Mouse (Mus musculus): ENCODE data around the gene Tead1.
"Not testable (repeated sequence)": the region's sequence is repeated elsewhere in the genome, so short reads cannot be mapped to it uniquely, and the experiment has no call there.

Tead1 gene

GRCm38 (mm10) chr7:112922801-112923200, 243.7 kb downstream of the Tead1 start:
- DNase-seq (ENCODE audit: low spot score) = no peak

DNA sequence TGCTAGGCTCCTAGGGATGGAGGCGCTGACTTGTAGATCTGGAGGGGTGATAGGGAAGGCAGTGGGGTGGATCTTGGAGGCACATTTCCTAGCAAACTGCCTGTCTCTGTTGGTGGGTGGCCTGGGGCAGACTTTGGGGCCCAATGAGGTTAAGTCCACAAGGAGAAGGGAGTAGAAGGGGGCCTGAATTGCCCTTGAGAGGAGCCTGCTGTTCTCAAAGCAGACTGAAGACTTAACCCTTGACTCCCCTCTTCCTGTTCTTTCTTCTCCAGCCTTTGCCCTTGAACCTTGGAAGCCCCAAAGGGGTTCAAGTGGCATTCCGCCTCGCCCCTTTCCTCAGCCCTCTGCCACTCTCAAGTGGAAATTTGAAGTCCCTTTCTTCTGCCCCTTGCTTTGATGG, 244.6 kb downstream of the Tead1 start:
- no peak for DNase-seq (ENCODE audit: low spot score)

GRCm38 (mm10) chr7:112930669-112931068, 251.6 kb downstream of the Tead1 start:
- DNase-seq (ENCODE audit: low spot score) = no peak

GRCm38 (mm10) chr7:112935876-112936275, 256.8 kb downstream of the Tead1 start:
- not testable (repeated sequence) for DNase-seq (ENCODE audit: low spot score)

DNA sequence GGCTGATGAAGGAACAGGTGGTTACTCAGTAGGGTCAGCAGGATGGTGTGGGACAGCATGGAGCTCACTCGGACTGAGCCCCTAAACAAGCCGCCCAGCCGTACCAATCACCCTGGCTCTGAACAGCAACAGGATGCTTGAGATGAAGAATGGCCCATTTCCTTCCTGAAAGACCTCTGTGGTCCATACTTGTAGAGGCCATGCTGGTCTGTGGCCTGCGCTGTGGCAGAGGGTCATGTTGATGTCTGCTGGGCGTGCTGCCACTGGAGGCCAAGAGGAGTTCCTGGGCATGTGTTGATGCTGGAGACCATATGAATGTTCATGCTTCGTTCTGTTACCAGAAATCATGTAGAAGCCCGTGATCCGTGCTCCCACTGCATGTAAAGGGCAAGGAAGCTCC, 258.0 kb downstream of the Tead1 start:
- no peak for DNase-seq (ENCODE audit: low spot score)

GRCm38 (mm10) chr7:112938959-112939358, 259.8 kb downstream of the Tead1 start:
- no peak for DNase-seq (ENCODE audit: low spot score)

DNA sequence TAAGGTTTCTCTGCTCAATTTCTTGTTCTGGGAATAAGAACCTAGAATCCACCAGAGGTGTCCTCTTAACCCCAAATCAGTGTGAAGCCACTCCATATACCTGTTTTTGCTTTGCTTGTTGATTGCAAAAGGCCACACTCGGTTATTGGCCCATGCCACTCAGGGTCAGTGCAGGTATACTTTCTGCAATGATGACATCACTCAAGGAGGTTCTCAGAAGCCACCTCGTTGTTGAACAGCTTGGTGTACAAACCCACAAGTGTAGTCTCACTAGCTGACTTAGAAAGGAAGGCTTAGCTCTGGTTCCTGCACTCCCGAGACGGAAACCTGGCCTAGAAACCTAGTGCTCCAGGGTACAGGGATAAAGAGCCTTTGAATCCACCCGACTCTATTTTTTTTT, 263.4 kb downstream of the Tead1 start:
- DNase-seq (ENCODE audit: low spot score) = no peak

DNA sequence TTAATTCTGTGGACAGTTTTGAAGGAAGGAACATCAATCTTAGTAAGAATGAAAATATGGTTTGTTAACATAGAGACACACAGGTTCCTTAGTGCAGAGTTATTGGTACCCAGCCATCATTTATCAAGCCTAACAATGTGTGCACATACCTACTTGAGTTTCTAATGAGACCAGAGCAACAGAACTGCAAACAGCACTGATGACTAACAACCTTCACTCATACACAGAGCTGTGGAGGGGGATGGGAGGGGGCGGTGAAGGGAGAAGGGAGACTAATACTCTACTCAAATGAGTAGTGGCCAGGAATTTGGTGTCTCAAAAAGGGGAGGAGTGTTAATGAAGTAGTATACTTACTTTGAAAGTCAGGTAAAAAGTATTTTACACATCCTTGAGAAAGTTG, 263.9 kb downstream of the Tead1 start:
- no peak for DNase-seq (ENCODE audit: low spot score)

DNA sequence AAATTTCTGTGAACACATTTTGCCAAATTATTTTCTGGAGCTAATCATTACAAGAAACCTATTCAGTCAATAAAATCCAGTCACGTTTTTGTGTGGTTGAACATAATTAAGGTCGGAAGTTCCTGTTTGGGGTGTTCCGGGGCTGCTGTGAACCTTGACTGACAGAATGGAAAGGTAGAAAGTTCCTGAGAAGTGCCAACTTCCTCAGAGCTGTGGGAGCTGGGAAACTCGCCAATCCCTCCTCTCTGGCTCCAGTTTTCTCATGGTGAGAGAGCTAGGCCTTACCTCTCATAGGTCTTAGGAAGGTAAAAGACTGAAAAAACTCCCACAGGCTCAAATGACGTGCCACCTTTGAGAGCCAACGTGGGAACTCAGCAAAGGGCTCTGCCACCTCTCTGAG, 267.6 kb downstream of the Tead1 start:
- DNase-seq (ENCODE audit: low spot score) = no peak

DNA sequence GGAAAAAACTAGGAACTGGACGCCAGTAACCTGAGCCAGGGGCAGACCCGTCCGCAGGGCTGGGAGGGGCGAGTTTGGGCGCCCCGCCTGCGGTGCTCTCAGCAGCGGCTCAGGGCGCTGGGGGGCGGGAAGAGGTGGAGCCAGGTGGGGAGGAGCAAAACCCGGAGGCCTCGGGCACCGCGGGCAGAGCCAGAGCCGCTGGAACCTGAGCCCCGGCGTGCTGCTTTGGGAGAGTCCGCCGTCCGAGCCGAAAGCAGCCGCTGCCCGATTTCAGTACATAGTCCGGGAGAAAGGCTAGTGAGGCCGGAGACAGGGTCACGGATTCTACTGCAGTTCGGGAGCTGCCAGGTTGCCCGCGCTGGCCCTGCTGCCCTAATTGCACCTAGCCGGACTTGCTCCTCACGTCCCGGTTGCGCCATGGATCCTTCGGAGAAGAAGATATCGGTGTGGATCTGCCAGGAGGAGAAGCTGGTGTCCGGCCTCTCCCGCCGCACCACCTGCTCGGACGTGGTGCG, 274.7 kb downstream of the Tead1 start, which contains the start of gene Rassf10:
Gene Rassf10 (plus strand): TSS at position 186 of the 515 bp plus-strand sequence.
- no peak for DNase-seq (ENCODE audit: low spot score)

GRCm38 (mm10) chr7:112954351-112955102, 275.4 kb downstream of the Tead1 start:
- no peak for DNase-seq (ENCODE audit: low spot score)

- DNase-seq (ENCODE audit: low spot score) = no peak
Measured at GRCm38 (mm10) chr7:112955103-112955827, 276.1 kb downstream of the Tead1 start.

DNA sequence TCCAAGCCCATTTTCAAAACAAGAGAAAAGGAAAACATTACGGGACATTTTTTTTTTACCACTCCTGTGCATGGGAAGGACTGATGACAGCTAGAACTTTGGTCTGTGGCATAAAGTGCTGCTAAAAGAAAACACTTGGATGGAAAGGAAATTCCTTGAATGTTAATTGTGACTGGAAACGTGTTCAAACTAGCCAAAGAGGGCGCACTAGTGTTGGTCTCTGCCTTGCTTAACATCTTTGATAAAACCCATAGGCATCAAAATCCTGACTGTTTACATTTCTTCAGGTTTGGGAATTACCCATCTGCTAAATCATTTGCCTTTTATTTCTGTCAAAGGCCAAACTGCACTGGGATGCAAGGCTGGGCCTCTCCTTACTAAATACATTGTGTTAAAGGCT, 276.8 kb downstream of the Tead1 start:
- no peak for DNase-seq (ENCODE audit: low spot score)

Measured in T-cell, adult 2 months (primary cell).